Mouse (Mus musculus) right cerebral cortex, postnatal 14 days (tissue): Measurements from ENCODE around the gene Ctnnb1.

Experiments
- DNase-seq: peaks from one replicate; pipeline ENCODE4 v3.0.0; 2022

Ctnnb1 gene

GRCm38 (mm10) chr9:121005961-121006360, 76.9 kb downstream of the Ctnnb1 start:
- no peak for DNase-seq
